Mouse (Mus musculus): ENCODE data around the gene Tsks. TPM values are rescaled to one million over a fixed set of nuclear protein-coding genes. Genes with fewer than 3 reads are reported as not detected.
A peak's percentile ranks its signal among the peaks of the same experiment; 100 is the strongest.

Gene Tsks
- polyA plus RNA-seq, 1 experiment: 0.04 TPM

GRCm38 (mm10) chr7:44951960-44952359 lies 9.0 kb downstream of the Tsks start:
- peaks cover 9% of the 10 kb centered on the region for H3K27me3 ChIP-seq (ENCODE audit: control insufficient read depth, insufficient read depth, insufficient read length)
- TF ChIP-seq MYOD1 (IDR thresholded peaks at IDR 0.05; ENCODE audit: control insufficient read depth, insufficient read length, low read depth): no peak
- TF ChIP-seq CTCF (IDR thresholded peaks at IDR 0.05; ENCODE audit: control insufficient read depth, insufficient read depth, insufficient read length): no peak
- TF ChIP-seq USF1 (IDR thresholded peaks at IDR 0.05; ENCODE audit: low read depth): no peak
- no peak for TF ChIP-seq MAX (IDR thresholded peaks at IDR 0.05)
- no peak for TF ChIP-seq CEBPB (IDR thresholded peaks at IDR 0.05; ENCODE audit: low read depth)
- TF ChIP-seq MYOG (IDR thresholded peaks at IDR 0.05; ENCODE audit: control insufficient read depth, extremely low read depth, insufficient read length): no peak
- no peak for TF ChIP-seq FOSL1 (IDR thresholded peaks at IDR 0.05; ENCODE audit: insufficient read depth, low read length, poor library complexity, severe bottlenecking)
- H3K4me3 ChIP-seq (ENCODE audit: insufficient read depth, poor library complexity, severe bottlenecking): peak overlapping the region; percentile 27
- no peaks in the 10 kb centered on the region for H3K36me3 ChIP-seq (ENCODE audit: control insufficient read depth, insufficient read depth)
- peak overlapping the region; percentile 4 for H3ac ChIP-seq (ENCODE audit: control insufficient read depth, insufficient read length, low read depth)
- no peaks in the 10 kb centered on the region for H3K79me3 ChIP-seq (ENCODE audit: low read depth)
- no peaks in the 10 kb centered on the region for H3K79me2 ChIP-seq (ENCODE audit: control insufficient read depth, insufficient read depth)

GRCm38 (mm10) chr7:44952611-44953306 lies 9.8 kb downstream of the Tsks start:
- peaks cover 9% of the 10 kb centered on the region for H3K27me3 ChIP-seq (ENCODE audit: control insufficient read depth, insufficient read depth, insufficient read length)
- H3K36me3 ChIP-seq (ENCODE audit: control insufficient read depth, insufficient read depth): no peaks in the 10 kb centered on the region
- H3K4me3 ChIP-seq (ENCODE audit: insufficient read depth, poor library complexity, severe bottlenecking): peak overlapping the region; percentile 27
- H3K79me3 ChIP-seq (ENCODE audit: low read depth): no peaks in the 10 kb centered on the region
- TF ChIP-seq MAX (IDR thresholded peaks at IDR 0.05) (no peak), FOSL1 (IDR thresholded peaks at IDR 0.05; ENCODE audit: insufficient read depth, low read length, poor library complexity, severe bottlenecking) (no peak), CEBPB (IDR thresholded peaks at IDR 0.05; ENCODE audit: low read depth) (no peak)
- H3K79me2 ChIP-seq (ENCODE audit: control insufficient read depth, insufficient read depth): no peaks in the 10 kb centered on the region
- H3ac ChIP-seq (ENCODE audit: control insufficient read depth, insufficient read length, low read depth): peak overlapping the region; percentile 51

DNA sequence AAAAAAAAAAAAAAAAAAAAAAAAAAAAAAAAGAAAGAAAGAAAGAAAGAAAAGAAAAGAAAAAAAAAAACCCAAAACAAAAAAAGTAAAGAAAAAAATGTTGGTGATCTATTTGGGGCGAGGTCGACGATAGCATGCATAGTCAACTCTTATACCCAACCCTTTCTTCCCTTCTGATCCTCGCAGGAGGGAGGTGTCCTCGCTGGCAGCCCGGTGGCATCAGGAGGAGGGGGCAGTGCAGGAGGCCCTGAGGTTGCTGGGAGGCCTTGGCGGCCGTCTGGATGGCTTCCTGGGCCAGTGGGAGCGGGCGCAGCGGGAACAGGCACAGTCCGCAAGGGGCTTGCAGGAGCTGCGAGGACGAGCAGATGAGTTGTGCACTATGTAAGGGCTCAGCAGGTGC lies 10.6 kb downstream of the Tsks start:
- H3K79me2 ChIP-seq (ENCODE audit: control insufficient read depth, insufficient read depth): no peaks in the 10 kb centered on the region
- H3K79me3 ChIP-seq (ENCODE audit: low read depth): no peaks in the 10 kb centered on the region
- TF ChIP-seq MAX (IDR thresholded peaks at IDR 0.05) (no peak), CEBPB (IDR thresholded peaks at IDR 0.05; ENCODE audit: low read depth) (no peak), CTCF (IDR thresholded peaks at IDR 0.05; ENCODE audit: control insufficient read depth, insufficient read depth, insufficient read length) (no peak), USF1 (IDR thresholded peaks at IDR 0.05; ENCODE audit: low read depth) (no peak)
- H3K4me3 ChIP-seq (ENCODE audit: insufficient read depth, poor library complexity, severe bottlenecking): no peak overlapping the region
- H3ac ChIP-seq (ENCODE audit: control insufficient read depth, insufficient read length, low read depth): no peak overlapping the region
- peaks cover 4% of the 10 kb centered on the region for H3K27me3 ChIP-seq (ENCODE audit: control insufficient read depth, insufficient read depth, insufficient read length)
- no peaks in the 10 kb centered on the region for H3K36me3 ChIP-seq (ENCODE audit: control insufficient read depth, insufficient read depth)

GRCm38 (mm10) chr7:44954091-44954885 lies 11.3 kb downstream of the Tsks start:
- Histone ChIP-seq H3ac (ENCODE audit: control insufficient read depth, insufficient read length, low read depth) (no peak overlapping the region), H3K36me3 (ENCODE audit: control insufficient read depth, insufficient read depth) (no peaks in the 10 kb centered on the region), H3K27me3 (ENCODE audit: control insufficient read depth, insufficient read depth, insufficient read length) (peaks cover 4% of the 10 kb centered on the region), H3K4me3 (ENCODE audit: insufficient read depth, poor library complexity, severe bottlenecking) (no peak overlapping the region), H3K79me3 (ENCODE audit: low read depth) (no peaks in the 10 kb centered on the region), H3K79me2 (ENCODE audit: control insufficient read depth, insufficient read depth) (no peaks in the 10 kb centered on the region)
- TF ChIP-seq MYOG (IDR thresholded peaks at IDR 0.05; ENCODE audit: control insufficient read depth, extremely low read depth, insufficient read length): no peak

GRCm38 (mm10) chr7:44955628-44956027 lies 12.6 kb downstream of the Tsks start:
- no peak overlapping the region for H3ac ChIP-seq (ENCODE audit: control insufficient read depth, insufficient read length, low read depth)
- no peak overlapping the region for H3K4me3 ChIP-seq (ENCODE audit: insufficient read depth, poor library complexity, severe bottlenecking)
- H3K79me3 ChIP-seq (ENCODE audit: low read depth): no peaks in the 10 kb centered on the region
- no peaks in the 10 kb centered on the region for H3K36me3 ChIP-seq (ENCODE audit: control insufficient read depth, insufficient read depth)
- no peak for TF ChIP-seq FOSL1 (IDR thresholded peaks at IDR 0.05; ENCODE audit: insufficient read depth, low read length, poor library complexity, severe bottlenecking)
- no peak for TF ChIP-seq MYOD1 (IDR thresholded peaks at IDR 0.05; ENCODE audit: control insufficient read depth, insufficient read length, low read depth)
- TF ChIP-seq CEBPB (IDR thresholded peaks at IDR 0.05; ENCODE audit: low read depth): no peak
- TF ChIP-seq CTCF (IDR thresholded peaks at IDR 0.05; ENCODE audit: control insufficient read depth, insufficient read depth, insufficient read length): no peak
- no peak for TF ChIP-seq MAX (IDR thresholded peaks at IDR 0.05)
- TF ChIP-seq USF1 (IDR thresholded peaks at IDR 0.05; ENCODE audit: low read depth): no peak
- TF ChIP-seq MYOG (IDR thresholded peaks at IDR 0.05; ENCODE audit: control insufficient read depth, extremely low read depth, insufficient read length): no peak
- no peaks in the 10 kb centered on the region for H3K27me3 ChIP-seq (ENCODE audit: control insufficient read depth, insufficient read depth, insufficient read length)
- no peaks in the 10 kb centered on the region for H3K79me2 ChIP-seq (ENCODE audit: control insufficient read depth, insufficient read depth)

GRCm38 (mm10) chr7:44956266-44956665 lies 13.3 kb downstream of the Tsks start:
- no peaks in the 10 kb centered on the region for H3K36me3 ChIP-seq (ENCODE audit: control insufficient read depth, insufficient read depth)
- no peaks in the 10 kb centered on the region for H3K79me3 ChIP-seq (ENCODE audit: low read depth)
- H3K4me3 ChIP-seq (ENCODE audit: insufficient read depth, poor library complexity, severe bottlenecking): no peak overlapping the region
- no peak overlapping the region for H3ac ChIP-seq (ENCODE audit: control insufficient read depth, insufficient read length, low read depth)
- no peaks in the 10 kb centered on the region for H3K79me2 ChIP-seq (ENCODE audit: control insufficient read depth, insufficient read depth)
- no peak for TF ChIP-seq FOSL1 (IDR thresholded peaks at IDR 0.05; ENCODE audit: insufficient read depth, low read length, poor library complexity, severe bottlenecking)
- TF ChIP-seq CTCF (IDR thresholded peaks at IDR 0.05; ENCODE audit: control insufficient read depth, insufficient read depth, insufficient read length): no peak
- TF ChIP-seq MAX (IDR thresholded peaks at IDR 0.05): no peak
- no peak for TF ChIP-seq MYOD1 (IDR thresholded peaks at IDR 0.05; ENCODE audit: control insufficient read depth, insufficient read length, low read depth)
- TF ChIP-seq CEBPB (IDR thresholded peaks at IDR 0.05; ENCODE audit: low read depth): no peak
- TF ChIP-seq MYOG (IDR thresholded peaks at IDR 0.05; ENCODE audit: control insufficient read depth, extremely low read depth, insufficient read length): no peak
- no peak for TF ChIP-seq USF1 (IDR thresholded peaks at IDR 0.05; ENCODE audit: low read depth)
- H3K27me3 ChIP-seq (ENCODE audit: control insufficient read depth, insufficient read depth, insufficient read length): no peaks in the 10 kb centered on the region

All from C2C12 (cell line).